Mouse (Mus musculus): ENCODE results near the gene Klc1. TPM values are rescaled to one million over a fixed set of nuclear protein-coding genes. Genes with fewer than 3 reads are reported as not detected.

The Klc1 gene
- total and polyA plus RNA-seq, 2 experiments from 2014 or later = 90.9 to 129 TPM

DNA sequence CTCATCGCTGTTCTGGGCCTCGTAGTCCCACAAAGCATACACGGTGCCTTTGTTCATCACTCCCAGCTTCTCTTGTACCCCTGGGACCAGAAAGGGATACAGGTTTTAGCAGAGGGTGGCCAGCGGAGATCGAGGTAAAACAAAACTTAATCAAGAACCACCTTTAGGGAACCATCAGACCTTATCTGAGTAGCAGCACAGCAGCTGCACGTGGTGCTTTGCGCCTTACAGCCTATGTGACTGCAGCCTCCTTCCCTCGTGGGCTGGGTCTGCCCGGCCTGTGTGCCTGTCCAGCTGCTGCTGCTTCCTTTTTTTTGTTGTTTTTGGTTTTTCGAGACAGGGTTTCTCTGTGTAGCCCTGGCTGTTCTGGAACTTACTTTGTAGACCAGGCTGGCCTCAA, 71.7 kb downstream of the Klc1 start:
- Histone ChIP-seq H3K4me3 (ENCODE audit: low read depth, low read length) (no peak overlapping the region), H3K27me3 (ENCODE audit: control insufficient read depth, insufficient read depth, low read length) (no peaks in the 10 kb centered on the region), H3K9me3 (replicated peaks; ENCODE audit: control insufficient read depth, low read length) (no peaks in the 10 kb centered on the region), H3K4me2 (ENCODE audit: low read depth, low read length) (no peak overlapping the region), H3K4me1 (ENCODE audit: control insufficient read depth, insufficient read depth) (no peaks in the 10 kb centered on the region), H3K27ac (ENCODE audit: low read depth) (no peak overlapping the region), H3K36me3 (replicated peaks; ENCODE audit: control insufficient read depth, insufficient read depth, low read length) (peaks cover 98% of the 10 kb centered on the region), H3K9ac (replicated peaks; ENCODE audit: low read depth, low read length) (no peak overlapping the region)
- DNase-seq (ENCODE audit: low spot score) = no peak
- TF ChIP-seq EP300 (IDR thresholded peaks at IDR 0.05; ENCODE audit: low read depth) = no peak
- TF ChIP-seq CTCF (IDR thresholded peaks at IDR 0.05; ENCODE audit: low read depth) = no peak
- 84% methylated on average over 10 of the region's 10 CpGs for WGBS
- ATAC-seq (ENCODE audit: insufficient read depth, low read depth) = no peak

DNA sequence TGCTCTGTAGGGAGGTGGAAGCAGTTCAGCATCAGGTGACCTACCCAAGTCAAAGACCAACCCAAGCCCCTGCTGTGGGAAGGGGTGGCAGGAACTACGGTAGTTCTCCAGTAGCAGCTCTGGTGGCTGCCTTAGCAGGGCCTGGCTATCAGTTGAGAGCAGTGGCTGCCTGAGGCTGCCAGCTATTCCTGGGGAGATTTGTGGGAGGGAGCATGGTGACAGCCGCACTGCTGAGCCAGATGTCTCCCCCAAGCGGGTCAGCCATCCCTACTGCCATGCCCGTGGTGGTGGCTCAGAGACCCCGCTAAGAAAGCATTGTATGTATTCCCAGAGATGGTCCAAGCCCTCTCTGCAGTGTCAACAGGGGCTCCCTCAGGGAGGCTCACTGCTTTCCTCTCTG, 74.0 kb downstream of the Klc1 start:
- H3K36me3 ChIP-seq (replicated peaks; ENCODE audit: control insufficient read depth, insufficient read depth, low read length) = peaks cover 98% of the 10 kb centered on the region
- no peaks in the 10 kb centered on the region for H3K4me1 ChIP-seq (ENCODE audit: control insufficient read depth, insufficient read depth)
- no peak overlapping the region for H3K4me3 ChIP-seq (ENCODE audit: low read depth, low read length)
- H3K27me3 ChIP-seq (ENCODE audit: control insufficient read depth, insufficient read depth, low read length) = no peaks in the 10 kb centered on the region
- no peak for DNase-seq (ENCODE audit: low spot score)
- 80% methylated on average over 5 of the region's 5 CpGs for WGBS
- no peak for ATAC-seq (ENCODE audit: insufficient read depth, low read depth)
- H3K4me2 ChIP-seq (ENCODE audit: low read depth, low read length) = no peak overlapping the region
- TF ChIP-seq EP300 (IDR thresholded peaks at IDR 0.05; ENCODE audit: low read depth) (no peak), CTCF (IDR thresholded peaks at IDR 0.05; ENCODE audit: low read depth) (no peak)
- H3K9ac ChIP-seq (replicated peaks; ENCODE audit: low read depth, low read length) = no peak overlapping the region
- no peak overlapping the region for H3K27ac ChIP-seq (ENCODE audit: low read depth)
- H3K9me3 ChIP-seq (replicated peaks; ENCODE audit: control insufficient read depth, low read length) = no peaks in the 10 kb centered on the region

- TF ChIP-seq CTCF (IDR thresholded peaks at IDR 0.05; ENCODE audit: low read depth) = no peak
- no peak for TF ChIP-seq EP300 (IDR thresholded peaks at IDR 0.05; ENCODE audit: low read depth)
- no peak overlapping the region for H3K9ac ChIP-seq (replicated peaks; ENCODE audit: low read depth, low read length)
- H3K9me3 ChIP-seq (replicated peaks; ENCODE audit: control insufficient read depth, low read length) = no peaks in the 10 kb centered on the region
- H3K4me2 ChIP-seq (ENCODE audit: low read depth, low read length) = no peak overlapping the region
- 80% methylated on average over 10 of the region's 10 CpGs for WGBS
- DNase-seq (ENCODE audit: low spot score) (no peak), ATAC-seq (ENCODE audit: insufficient read depth, low read depth) (no peak)
- no peak overlapping the region for H3K27ac ChIP-seq (ENCODE audit: low read depth)
- no peaks in the 10 kb centered on the region for H3K27me3 ChIP-seq (ENCODE audit: control insufficient read depth, insufficient read depth, low read length)
- H3K4me3 ChIP-seq (ENCODE audit: low read depth, low read length) = no peak overlapping the region
- H3K4me1 ChIP-seq (ENCODE audit: control insufficient read depth, insufficient read depth) = no peaks in the 10 kb centered on the region
- peaks cover 97% of the 10 kb centered on the region for H3K36me3 ChIP-seq (replicated peaks; ENCODE audit: control insufficient read depth, insufficient read depth, low read length)
Observed at GRCm38 (mm10) chr12:111833457-111833856, 74.8 kb downstream of the Klc1 start.

DNA sequence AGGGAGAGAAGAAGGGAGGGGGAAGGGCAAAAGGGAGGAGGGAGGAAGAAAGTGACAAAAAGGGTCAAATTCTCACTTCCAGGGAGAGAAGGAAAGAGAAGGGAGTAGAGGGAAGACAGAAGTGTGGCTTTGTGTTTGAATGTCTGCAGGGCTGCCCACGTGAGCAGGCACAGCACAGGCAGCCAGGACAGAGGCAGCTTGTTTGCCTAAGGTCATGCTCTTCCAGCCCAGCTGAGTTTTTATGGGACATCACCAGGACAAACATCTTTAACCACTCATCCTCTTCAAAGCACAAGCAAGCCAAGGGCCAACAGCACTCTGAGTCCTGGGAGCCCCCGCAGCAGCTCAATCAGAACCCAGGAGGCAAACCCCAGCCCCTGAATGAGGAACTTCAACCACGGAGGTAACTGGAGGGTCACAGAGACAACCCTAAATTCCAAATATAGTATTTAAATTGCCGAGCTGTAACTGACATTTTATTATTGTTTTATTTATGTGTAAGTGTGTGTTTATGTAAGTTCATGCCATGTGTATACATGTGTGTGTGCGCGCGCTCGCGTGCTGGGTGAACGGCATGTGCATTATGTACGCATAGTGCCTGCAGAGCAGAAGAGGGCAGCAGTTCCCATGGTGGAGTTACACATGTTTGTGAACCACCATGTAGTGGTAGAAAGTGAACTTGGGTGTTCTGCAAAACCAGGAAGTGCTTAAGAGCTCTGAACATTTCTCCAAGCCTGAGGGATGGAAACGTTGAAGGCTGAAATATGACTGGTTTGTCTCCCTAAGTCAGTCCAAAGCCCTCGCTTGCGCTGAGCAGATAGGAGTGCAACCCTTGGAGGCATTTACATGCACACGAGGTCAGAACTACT, 84.2 kb downstream of the Klc1 start:
- Histone ChIP-seq H3K27ac (ENCODE audit: low read depth) (no peak overlapping the region), H3K4me3 (ENCODE audit: low read depth, low read length) (no peak overlapping the region), H3K36me3 (replicated peaks; ENCODE audit: control insufficient read depth, insufficient read depth, low read length) (peaks cover 64% of the 10 kb centered on the region), H3K4me2 (ENCODE audit: low read depth, low read length) (no peak overlapping the region), H3K4me1 (ENCODE audit: control insufficient read depth, insufficient read depth) (no peaks in the 10 kb centered on the region), H3K9ac (replicated peaks; ENCODE audit: low read depth, low read length) (no peak overlapping the region), H3K27me3 (ENCODE audit: control insufficient read depth, insufficient read depth, low read length) (no peaks in the 10 kb centered on the region), H3K9me3 (replicated peaks; ENCODE audit: control insufficient read depth, low read length) (no peaks in the 10 kb centered on the region)
- DNase-seq (ENCODE audit: low spot score) (no peak), ATAC-seq (ENCODE audit: insufficient read depth, low read depth) (no peak)
- TF ChIP-seq EP300 (IDR thresholded peaks at IDR 0.05; ENCODE audit: low read depth) (no peak), CTCF (IDR thresholded peaks at IDR 0.05; ENCODE audit: low read depth) (no peak)
- 83% methylated on average over 15 of the region's 15 CpGs for WGBS

GRCm38 (mm10) chr12:111843470-111843869, 84.8 kb downstream of the Klc1 start:
- no peaks in the 10 kb centered on the region for H3K27me3 ChIP-seq (ENCODE audit: control insufficient read depth, insufficient read depth, low read length)
- no peak overlapping the region for H3K4me3 ChIP-seq (ENCODE audit: low read depth, low read length)
- no peak for TF ChIP-seq EP300 (IDR thresholded peaks at IDR 0.05; ENCODE audit: low read depth)
- no peak for TF ChIP-seq CTCF (IDR thresholded peaks at IDR 0.05; ENCODE audit: low read depth)
- ATAC-seq (ENCODE audit: insufficient read depth, low read depth) (no peak), DNase-seq (ENCODE audit: low spot score) (no peak)
- H3K4me1 ChIP-seq (ENCODE audit: control insufficient read depth, insufficient read depth) = no peaks in the 10 kb centered on the region
- H3K27ac ChIP-seq (ENCODE audit: low read depth) = no peak overlapping the region
- no peak overlapping the region for H3K4me2 ChIP-seq (ENCODE audit: low read depth, low read length)
- H3K9me3 ChIP-seq (replicated peaks; ENCODE audit: control insufficient read depth, low read length) = no peaks in the 10 kb centered on the region
- 45% methylated on average over 2 of the region's 2 CpGs for WGBS
- H3K36me3 ChIP-seq (replicated peaks; ENCODE audit: control insufficient read depth, insufficient read depth, low read length) = peaks cover 57% of the 10 kb centered on the region
- no peak overlapping the region for H3K9ac ChIP-seq (replicated peaks; ENCODE audit: low read depth, low read length)

DNA sequence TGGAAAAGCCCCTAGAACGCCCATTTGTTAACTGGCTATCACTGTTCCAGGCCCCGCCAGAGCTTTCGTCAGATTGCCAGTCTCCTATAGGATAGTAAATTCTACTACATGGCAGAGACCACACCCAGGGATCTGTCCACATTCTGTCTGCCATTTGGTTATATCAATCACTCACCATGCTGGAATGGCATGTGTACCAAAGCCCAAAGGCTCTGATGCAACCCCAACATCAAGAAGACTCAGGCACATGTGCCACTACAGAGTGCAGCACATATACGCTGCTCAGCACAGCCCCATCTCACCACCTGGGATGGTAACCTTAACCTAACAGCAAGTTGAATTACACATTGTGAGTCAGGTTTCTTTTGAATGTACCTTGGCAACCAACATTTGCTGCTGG, 87.3 kb downstream of the Klc1 start:
- Histone ChIP-seq H3K4me1 (ENCODE audit: control insufficient read depth, insufficient read depth) (no peaks in the 10 kb centered on the region), H3K4me3 (ENCODE audit: low read depth, low read length) (no peak overlapping the region), H3K27ac (ENCODE audit: low read depth) (no peak overlapping the region), H3K9ac (replicated peaks; ENCODE audit: low read depth, low read length) (no peak overlapping the region), H3K4me2 (ENCODE audit: low read depth, low read length) (no peak overlapping the region), H3K9me3 (replicated peaks; ENCODE audit: control insufficient read depth, low read length) (no peaks in the 10 kb centered on the region), H3K36me3 (replicated peaks; ENCODE audit: control insufficient read depth, insufficient read depth, low read length) (peaks cover 33% of the 10 kb centered on the region), H3K27me3 (ENCODE audit: control insufficient read depth, insufficient read depth, low read length) (no peaks in the 10 kb centered on the region)
- TF ChIP-seq CTCF (IDR thresholded peaks at IDR 0.05; ENCODE audit: low read depth) (no peak), EP300 (IDR thresholded peaks at IDR 0.05; ENCODE audit: low read depth) (no peak)
- DNase-seq (ENCODE audit: low spot score) (no peak), ATAC-seq (ENCODE audit: insufficient read depth, low read depth) (no peak)
- WGBS = 92% methylated on average over 4 of the region's 4 CpGs

Data from heart, postnatal 0 days (tissue).